11 mouse cellular contexts compared by ENCODE assay signal in the genomic region with DNA sequence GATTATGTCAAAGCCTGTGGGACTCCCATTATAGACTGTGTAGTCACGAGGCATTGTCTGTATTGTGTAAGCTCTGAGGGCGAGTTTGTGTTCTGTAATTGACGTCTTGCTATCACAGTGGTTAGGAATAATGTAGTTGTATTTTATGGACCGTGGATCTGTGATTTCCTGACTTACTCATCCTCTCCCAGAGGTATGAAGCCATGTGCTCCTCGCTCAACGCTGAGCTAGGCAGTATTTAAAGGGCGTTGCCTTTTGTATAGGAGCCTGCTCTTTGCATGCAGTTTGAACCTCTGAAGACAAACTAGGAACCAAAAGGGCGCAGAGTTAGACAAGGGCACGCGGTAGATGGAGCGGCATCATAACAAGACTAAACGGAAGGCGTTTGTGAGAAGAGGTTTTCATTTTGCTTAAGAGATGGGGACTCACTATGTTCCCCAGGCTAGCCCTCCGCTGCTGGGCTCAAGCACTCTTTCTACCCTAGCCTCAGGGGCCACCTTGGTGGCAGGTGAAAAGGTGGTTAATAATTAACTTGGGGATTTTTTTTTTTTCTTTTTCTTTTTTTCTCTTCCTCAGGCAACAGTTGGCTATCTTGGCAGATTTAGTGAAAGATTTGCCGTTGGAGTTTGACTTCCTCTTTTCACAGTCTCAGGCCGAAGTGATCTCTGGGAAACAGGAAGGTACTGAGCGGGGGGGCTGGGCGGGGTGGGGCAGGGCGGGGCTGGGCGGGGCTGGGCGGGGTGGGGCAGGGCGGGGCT. TPM values are rescaled to one million over a fixed set of nuclear protein-coding genes. Genes with fewer than 3 reads are reported as not detected.
DNase-seq lines count a peak whose midpoint lies in the region; ATAC-seq and TF ChIP-seq lines count a peak whose summit lies in the region.
"Had no signal": no experiment of that assay in that cellular context is flagged by ENCODE, and none has a peak within 500 bp of the region (broad histone marks: within the 10 kb centered on the region; RNA-seq: fewer than 3 reads in every experiment).

No protein-coding gene starts in this region.

- H3K4me2 ChIP-seq in liver, embryonic 13.5 days = peak overlapping the region; percentile 49
- no peak overlapping the region for H3K4me2 ChIP-seq in stomach, postnatal 0 days (replicated peaks; ENCODE audit: low read depth)
- H3K4me2 ChIP-seq: forebrain, embryonic 13.5 days; hindbrain, embryonic 14.5 days had no signal

- H3K4me1 ChIP-seq in liver, adult 2 months (ENCODE audit: control insufficient read depth, insufficient read depth, low read length) = no peaks in the 10 kb centered on the region
- no peaks in the 10 kb centered on the region for H3K4me1 ChIP-seq in brown adipose tissue, adult 24 weeks (ENCODE audit: control insufficient read depth, insufficient read depth, insufficient read length, low read length)
- H3K4me1 ChIP-seq in liver, embryonic 13.5 days (replicated peaks) = peaks cover 17% of the 10 kb centered on the region
- no peaks in the 10 kb centered on the region for H3K4me1 ChIP-seq in stomach, postnatal 0 days (replicated peaks; ENCODE audit: control insufficient read depth, insufficient read depth)
- H3K4me1 ChIP-seq: forebrain, embryonic 13.5 days had no signal

- TF ChIP-seq CTCF in liver, adult 2 months (IDR thresholded peaks at IDR 0.05; ENCODE audit: low read depth, low read length) = no peak
- no peak for TF ChIP-seq CTCF in stomach, postnatal 0 days (IDR thresholded peaks at IDR 0.05; ENCODE audit: low read depth)

- no peak for DNase-seq in liver, adult 2 months (ENCODE audit: extremely low read depth, low read depth, low spot score)
- DNase-seq in liver = no peak
- DNase-seq in liver, embryonic 13.5 days = no peak
- DNase-seq in stomach, postnatal 0 days (ENCODE audit: low spot score) = peak; percentile 50
- no peak for DNase-seq in embryo, embryonic 11 days
- DNase-seq in cerebellum, adult 11 months = no peak
- no peak for DNase-seq in gastrocnemius, postnatal 4 days (ENCODE audit: low spot score in 2 of 2)
- DNase-seq: cerebellum, adult 11-12 months had no signal

- H3K9me3 ChIP-seq in liver, embryonic 13.5 days (replicated peaks) = no peaks in the 10 kb centered on the region
- H3K9me3 ChIP-seq in stomach, postnatal 0 days (ENCODE audit: control insufficient read depth, low read length) = no peaks in the 10 kb centered on the region
- H3K9me3 ChIP-seq: forebrain, embryonic 13.5 days had no signal

- H3K4me3 ChIP-seq in liver, adult 2 months (ENCODE audit: insufficient read depth, low read depth, low read length) = no peak overlapping the region
- H3K4me3 ChIP-seq in brown adipose tissue, adult 24 weeks (ENCODE audit: insufficient read depth, low read depth, low read length) = no peak overlapping the region
- peak overlapping the region; percentile 3; the same call in 1 of the 2 replicates for H3K4me3 ChIP-seq in liver, embryonic 13.5 days (replicated peaks)
- H3K4me3 ChIP-seq in stomach, postnatal 0 days (ENCODE audit: low read depth, low read length) = no peak overlapping the region
- H3K4me3 ChIP-seq: forebrain, embryonic 13.5 days had no signal

- H3K79me2 ChIP-seq in liver, adult 2 months (ENCODE audit: control insufficient read depth, insufficient read depth, low read length) = no peaks in the 10 kb centered on the region

- ATAC-seq in liver, embryonic 13.5 days (ENCODE audit: low read depth) = 0 out of 2 replicates have a peak, but pooled peaks have one; percentile 26
- ATAC-seq in stomach, postnatal 0 days (ENCODE audit: low FRiP score, low TSS enrichment) = peak; percentile 77
- ATAC-seq: forebrain, embryonic 13.5 days had no signal

- WGBS in liver, adult 2 months = 57% methylated on average over 22 of the region's 22 CpGs
- 27% methylated on average over 22 of the region's 22 CpGs for WGBS in liver, embryonic 13.5 days (ENCODE audit: insufficient replicate concordance)
- WGBS in stomach, postnatal 0 days = 42% methylated on average over 22 of the region's 22 CpGs

- no peaks in the 10 kb centered on the region for H3K27me3 ChIP-seq in liver, adult 2 months (ENCODE audit: control insufficient read depth, insufficient read depth, low read length)
- H3K27me3 ChIP-seq in liver, embryonic 13.5 days = no peaks in the 10 kb centered on the region
- no peaks in the 10 kb centered on the region for H3K27me3 ChIP-seq in stomach, postnatal 0 days (ENCODE audit: control insufficient read depth, insufficient read depth, low read length)
- H3K27me3 ChIP-seq: forebrain, embryonic 13.5 days had no signal

- TF ChIP-seq EP300 in stomach, postnatal 0 days (optimal IDR thresholded peaks at IDR 0.05) = no peak

- TF ChIP-seq POLR2A in liver, adult 2 months (IDR thresholded peaks at IDR 0.05; ENCODE audit: extremely low read depth, insufficient read depth, low read length) = no peak

- peaks cover 5% of the 10 kb centered on the region; the same call in 1 of the 2 replicates for H3K36me3 ChIP-seq in liver, adult 2 months (ENCODE audit: control insufficient read depth, insufficient read depth, low read length)
- 0 out of 2 replicates have a peak, but pooled peaks cover 8% of the 10 kb centered on the region for H3K36me3 ChIP-seq in liver, embryonic 13.5 days
- peaks cover 6% of the 10 kb centered on the region; the same call in 1 of the 2 replicates for H3K36me3 ChIP-seq in stomach, postnatal 0 days (ENCODE audit: control insufficient read depth, insufficient read depth, low read length)

- peak overlapping the region; percentile 32; the same call in 1 of the 2 replicates for H3K27ac ChIP-seq in liver, adult 2 months (replicated peaks; ENCODE audit: insufficient read depth, low read depth, low read length)
- peak overlapping the region; percentile 50; the same call in 1 of the 2 replicates for H3K27ac ChIP-seq in brown adipose tissue, adult 24 weeks (replicated peaks; ENCODE audit: low read depth, low read length)
- peak overlapping the region; percentile 63 for H3K27ac ChIP-seq in liver, embryonic 13.5 days
- peak overlapping the region; percentile 67; the same call in 1 of the 2 replicates for H3K27ac ChIP-seq in stomach, postnatal 0 days (replicated peaks)
- H3K27ac ChIP-seq: forebrain, embryonic 13.5 days; hindbrain, embryonic 14.5 days had no signal

- no peak overlapping the region for H3K9ac ChIP-seq in liver, adult 2 months (ENCODE audit: low read depth, low read length)
- H3K9ac ChIP-seq in liver, embryonic 13.5 days = no peak overlapping the region
- no peak overlapping the region for H3K9ac ChIP-seq in stomach, postnatal 0 days (ENCODE audit: low read length)
- H3K9ac ChIP-seq: forebrain, embryonic 13.5 days; hindbrain, embryonic 14.5 days had no signal

RNA-seq across cellular contexts. Expression of a gene that starts 21.9 kb away (rescaled TPM):
- 1.5 TPM in 2 replicates for total RNA-seq in liver, adult 2 months (2014; rRNA removed)
- polyA plus RNA-seq in liver, adult 2 months (2012; rRNA removed) = 2.0 TPM in 2 replicates
- 1.7 and 2.0 TPM in 2 replicates for polyA plus RNA-seq in brown adipose tissue, adult 24 weeks (2012; ENCODE audit: insufficient read depth, insufficient read length, missing spikeins)
- 3.0 and 3.2 TPM in 2 replicates for polyA plus RNA-seq in liver, embryonic 13.5 days (2015; fragmentation: Nextera tagmentation; extraction: Ambion mirVana)
- polyA plus RNA-seq in stomach, postnatal 0 days (2015; fragmentation: Nextera tagmentation; extraction: Ambion mirVana) = 7.4 and 8.1 TPM in 2 replicates
- 10 to 100 TPM in 1 of 2 experiments, 1 to 10 TPM in 1; 9.1 to 12.5 TPM for total RNA-seq in gastrocnemius, postnatal 4 days (2021)

RNA-seq across cellular contexts. Expression of a gene that starts 36.7 kb away (rescaled TPM):
- 18.2 and 20.5 TPM in 2 replicates for total RNA-seq in liver, adult 2 months (2014; rRNA removed)
- 33.9 and 43.0 TPM in 2 replicates for polyA plus RNA-seq in liver, adult 2 months (2012; rRNA removed)
- polyA plus RNA-seq in brown adipose tissue, adult 24 weeks (2012; ENCODE audit: insufficient read depth, insufficient read length, missing spikeins) = 33.1 and 35.6 TPM in 2 replicates
- polyA plus RNA-seq in liver, embryonic 13.5 days (2015; fragmentation: Nextera tagmentation; extraction: Ambion mirVana) = 6.3 and 6.8 TPM in 2 replicates
- 9.6 and 11.4 TPM in 2 replicates for polyA plus RNA-seq in stomach, postnatal 0 days (2015; fragmentation: Nextera tagmentation; extraction: Ambion mirVana)
- total RNA-seq in gastrocnemius, postnatal 4 days (2021) = 10 to 100 TPM; 20.9 to 24.8 TPM

RNA-seq across cellular contexts. Expression of a gene that starts 41.5 kb away (rescaled TPM):
- 17.0 and 17.8 TPM in 2 replicates for total RNA-seq in liver, adult 2 months (2014; rRNA removed)
- 7.5 and 7.9 TPM in 2 replicates for polyA plus RNA-seq in liver, adult 2 months (2012; rRNA removed)
- 19.4 and 22.1 TPM in 2 replicates for polyA plus RNA-seq in brown adipose tissue, adult 24 weeks (2012; ENCODE audit: insufficient read depth, insufficient read length, missing spikeins)
- 14.7 and 14.8 TPM in 2 replicates for polyA plus RNA-seq in liver, embryonic 13.5 days (2015; fragmentation: Nextera tagmentation; extraction: Ambion mirVana)
- polyA plus RNA-seq in stomach, postnatal 0 days (2015; fragmentation: Nextera tagmentation; extraction: Ambion mirVana) = 19.4 and 22.5 TPM in 2 replicates
- 10 to 100 TPM in 1 of 2 experiments, 1 to 10 TPM in 1; 8.8 to 11.3 TPM for total RNA-seq in gastrocnemius, postnatal 4 days (2021)

RNA-seq across cellular contexts. Expression of a gene that starts 41.5 kb away (rescaled TPM):
- 9.2 and 10.2 TPM in 2 replicates for total RNA-seq in liver, adult 2 months (2014; rRNA removed)
- 10.6 and 10.9 TPM in 2 replicates for polyA plus RNA-seq in liver, adult 2 months (2012; rRNA removed)
- 29.4 and 34.1 TPM in 2 replicates for polyA plus RNA-seq in brown adipose tissue, adult 24 weeks (2012; ENCODE audit: insufficient read depth, insufficient read length, missing spikeins)
- 7.0 TPM in 2 replicates for polyA plus RNA-seq in liver, embryonic 13.5 days (2015; fragmentation: Nextera tagmentation; extraction: Ambion mirVana)
- polyA plus RNA-seq in stomach, postnatal 0 days (2015; fragmentation: Nextera tagmentation; extraction: Ambion mirVana) = 5.3 and 5.6 TPM in 2 replicates
- 10 to 100 TPM; 27.8 to 28.8 TPM for total RNA-seq in gastrocnemius, postnatal 4 days (2021)
